Mouse (Mus musculus): ENCODE measurements around the gene Spsb4. TPM values are rescaled to one million over a fixed set of nuclear protein-coding genes. Genes with fewer than 3 reads are reported as not detected.
A peak's percentile ranks its signal among the peaks of the same experiment; 100 is the strongest.

The Spsb4 gene
- total and polyA plus RNA-seq, 2 experiments, result 1.5 to 3.5 TPM

DNA sequence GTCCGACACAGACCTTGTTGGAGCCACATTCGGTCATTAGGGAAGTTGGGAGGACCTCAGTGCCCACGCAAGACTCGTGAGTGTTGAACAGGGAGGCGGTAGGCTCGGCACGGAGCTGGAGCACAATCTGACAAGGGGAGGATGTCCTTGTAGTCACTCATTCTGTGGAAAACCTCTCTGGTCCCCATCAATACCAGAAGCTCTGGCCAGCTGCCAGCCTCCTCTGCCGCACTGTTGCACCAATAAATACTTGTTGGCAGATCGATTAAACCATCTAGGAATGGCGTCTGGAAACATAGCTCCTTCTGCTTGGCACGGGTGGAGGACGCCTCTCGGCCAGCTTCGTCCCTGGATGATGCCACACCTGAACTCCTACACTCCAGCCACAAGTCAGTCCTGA is 27.5 kb downstream of the Spsb4 start:
- no peaks in the 10 kb centered on the region for H3K4me1 ChIP-seq (ENCODE audit: control insufficient read depth, insufficient read depth, low read length)
- H3K27ac ChIP-seq (replicated peaks; ENCODE audit: insufficient read depth, low read depth, low read length), result no peak overlapping the region
- no peaks in the 10 kb centered on the region for H3K79me2 ChIP-seq (ENCODE audit: control insufficient read depth, insufficient read depth, low read length)
- WGBS, result 74% methylated on average over 14 of the region's 14 CpGs
- H3K27me3 ChIP-seq (ENCODE audit: control insufficient read depth, insufficient read depth, low read length), result no peaks in the 10 kb centered on the region
- H3K36me3 ChIP-seq (ENCODE audit: control insufficient read depth, insufficient read depth, low read length), result no peaks in the 10 kb centered on the region
- H3K4me3 ChIP-seq (ENCODE audit: insufficient read depth, low read depth, low read length), result no peak overlapping the region
- no peak for DNase-seq (ENCODE audit: extremely low read depth, low read depth, low spot score)
- TF ChIP-seq CTCF (IDR thresholded peaks at IDR 0.05; ENCODE audit: low read depth, low read length), result no peak
- no peak for TF ChIP-seq POLR2A (IDR thresholded peaks at IDR 0.05; ENCODE audit: extremely low read depth, insufficient read depth, low read length)
- H3K9ac ChIP-seq (ENCODE audit: low read depth, low read length), result no peak overlapping the region

DNA sequence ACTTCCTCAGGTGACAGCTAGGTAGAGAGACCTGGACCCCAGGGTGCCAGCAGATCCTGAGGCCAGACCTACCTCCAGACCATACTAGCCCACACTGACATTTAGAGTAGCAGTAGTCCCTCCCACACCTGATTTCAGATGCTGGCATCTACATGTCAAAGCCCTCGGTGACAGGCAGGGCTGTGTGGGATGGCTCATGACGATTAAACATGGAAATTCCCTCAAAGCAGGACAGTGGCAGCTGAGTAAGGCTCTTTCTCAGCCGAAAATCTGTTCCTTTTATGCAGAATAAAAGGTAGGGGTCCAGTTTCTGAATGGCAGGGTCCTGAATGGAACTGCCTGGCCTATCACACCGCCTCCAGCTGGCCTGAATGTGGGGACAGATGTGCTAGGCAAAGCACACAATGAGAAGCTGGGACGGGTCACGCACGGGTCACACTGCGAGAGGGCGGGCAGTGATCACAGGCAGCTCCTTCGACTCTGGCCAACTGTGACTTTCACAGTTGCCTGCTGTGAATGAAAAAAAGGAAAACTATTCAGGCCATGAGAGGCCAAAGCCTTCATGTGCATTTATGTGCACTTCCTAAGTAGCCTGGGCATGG is 29.2 kb downstream of the Spsb4 start:
- no peaks in the 10 kb centered on the region for H3K36me3 ChIP-seq (ENCODE audit: control insufficient read depth, insufficient read depth, low read length)
- DNase-seq (ENCODE audit: extremely low read depth, low read depth, low spot score), result no peak
- H3K9ac ChIP-seq (ENCODE audit: low read depth, low read length), result no peak overlapping the region
- H3K4me1 ChIP-seq (ENCODE audit: control insufficient read depth, insufficient read depth, low read length), result no peaks in the 10 kb centered on the region
- TF ChIP-seq POLR2A (IDR thresholded peaks at IDR 0.05; ENCODE audit: extremely low read depth, insufficient read depth, low read length) (no peak), CTCF (IDR thresholded peaks at IDR 0.05; ENCODE audit: low read depth, low read length) (0 out of 2 replicates have a peak, but pooled peaks have one; percentile 1)
- no peak overlapping the region for H3K27ac ChIP-seq (replicated peaks; ENCODE audit: insufficient read depth, low read depth, low read length)
- 60% methylated on average over 10 of the region's 10 CpGs for WGBS
- no peaks in the 10 kb centered on the region for H3K27me3 ChIP-seq (ENCODE audit: control insufficient read depth, insufficient read depth, low read length)
- H3K4me3 ChIP-seq (ENCODE audit: insufficient read depth, low read depth, low read length), result no peak overlapping the region
- H3K79me2 ChIP-seq (ENCODE audit: control insufficient read depth, insufficient read depth, low read length), result no peaks in the 10 kb centered on the region

DNA sequence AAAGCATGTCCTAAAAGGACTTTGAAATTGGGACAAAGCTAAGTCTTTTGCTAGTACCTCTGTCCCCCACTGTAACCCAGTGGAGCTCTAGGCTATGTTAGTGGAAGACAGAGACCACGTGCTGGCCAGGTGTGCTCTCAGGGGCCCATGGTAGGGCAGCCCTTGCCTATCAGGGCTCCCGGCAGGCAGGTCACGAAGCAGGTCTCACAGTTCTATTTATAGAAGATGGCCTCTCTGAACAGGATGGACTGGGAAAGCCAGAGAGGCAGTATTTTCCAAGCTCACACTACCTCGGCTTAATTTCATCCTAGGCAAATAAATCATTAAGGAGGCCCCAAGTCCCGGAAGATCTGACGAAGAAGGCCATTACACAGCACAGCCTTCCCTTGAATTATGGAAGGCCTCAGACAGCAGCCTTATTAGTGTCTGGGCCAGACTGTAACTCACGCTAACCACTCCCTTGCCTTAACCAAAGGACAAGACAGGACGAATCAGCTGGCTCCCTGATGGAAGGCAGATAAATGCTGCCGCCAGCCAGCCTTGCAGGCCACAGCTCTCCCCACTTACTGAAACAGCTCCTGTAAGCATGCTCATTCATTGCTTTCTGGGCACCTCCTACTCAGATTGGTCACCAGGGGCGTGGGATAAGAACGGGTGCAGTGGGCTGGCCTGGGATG is 31.7 kb downstream of the Spsb4 start:
- TF ChIP-seq CTCF (IDR thresholded peaks at IDR 0.05; ENCODE audit: low read depth, low read length) (no peak), POLR2A (IDR thresholded peaks at IDR 0.05; ENCODE audit: extremely low read depth, insufficient read depth, low read length) (no peak)
- H3K4me1 ChIP-seq (ENCODE audit: control insufficient read depth, insufficient read depth, low read length), result peaks cover 10% of the 10 kb centered on the region
- 80% methylated on average over 11 of the region's 11 CpGs for WGBS
- H3K27me3 ChIP-seq (ENCODE audit: control insufficient read depth, insufficient read depth, low read length), result no peaks in the 10 kb centered on the region
- no peak for DNase-seq (ENCODE audit: extremely low read depth, low read depth, low spot score)
- H3K79me2 ChIP-seq (ENCODE audit: control insufficient read depth, insufficient read depth, low read length), result no peaks in the 10 kb centered on the region
- no peaks in the 10 kb centered on the region for H3K36me3 ChIP-seq (ENCODE audit: control insufficient read depth, insufficient read depth, low read length)
- no peak overlapping the region for H3K4me3 ChIP-seq (ENCODE audit: insufficient read depth, low read depth, low read length)
- H3K9ac ChIP-seq (ENCODE audit: low read depth, low read length), result no peak overlapping the region
- no peak overlapping the region for H3K27ac ChIP-seq (replicated peaks; ENCODE audit: insufficient read depth, low read depth, low read length)

DNA sequence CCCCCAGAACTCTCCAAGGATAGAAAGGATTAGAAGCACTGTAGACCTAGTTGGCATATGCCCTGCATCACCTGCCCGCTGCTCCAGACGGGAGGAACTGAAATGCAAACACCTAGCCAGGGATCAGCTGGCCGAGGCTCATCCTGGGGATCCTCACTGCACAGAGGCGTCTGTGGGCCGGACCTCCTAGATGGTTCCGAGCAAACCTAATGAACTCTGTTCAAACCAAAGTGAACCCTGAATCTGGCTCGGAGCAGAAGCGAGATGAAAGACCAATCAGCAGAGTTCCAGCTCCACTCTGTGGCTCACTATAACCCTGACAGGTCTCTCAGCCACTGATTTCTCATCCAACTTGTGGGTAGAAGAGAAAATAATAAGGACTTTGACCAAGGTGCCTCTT is 34.6 kb downstream of the Spsb4 start:
- Histone ChIP-seq H3K4me3 (ENCODE audit: insufficient read depth, low read depth, low read length) (no peak overlapping the region), H3K9ac (ENCODE audit: low read depth, low read length) (no peak overlapping the region), H3K27me3 (ENCODE audit: control insufficient read depth, insufficient read depth, low read length) (no peaks in the 10 kb centered on the region), H3K4me1 (ENCODE audit: control insufficient read depth, insufficient read depth, low read length) (peaks cover 19% of the 10 kb centered on the region), H3K27ac (replicated peaks; ENCODE audit: insufficient read depth, low read depth, low read length) (no peak overlapping the region), H3K36me3 (ENCODE audit: control insufficient read depth, insufficient read depth, low read length) (no peaks in the 10 kb centered on the region), H3K79me2 (ENCODE audit: control insufficient read depth, insufficient read depth, low read length) (no peaks in the 10 kb centered on the region)
- peak; percentile 87 for DNase-seq (ENCODE audit: extremely low read depth, low read depth, low spot score)
- TF ChIP-seq CTCF (IDR thresholded peaks at IDR 0.05; ENCODE audit: low read depth, low read length), result 0 out of 2 replicates have a peak, but pooled peaks have one; percentile 20
- TF ChIP-seq POLR2A (IDR thresholded peaks at IDR 0.05; ENCODE audit: extremely low read depth, insufficient read depth, low read length), result no peak
- 52% methylated on average over 8 of the region's 8 CpGs for WGBS

DNA sequence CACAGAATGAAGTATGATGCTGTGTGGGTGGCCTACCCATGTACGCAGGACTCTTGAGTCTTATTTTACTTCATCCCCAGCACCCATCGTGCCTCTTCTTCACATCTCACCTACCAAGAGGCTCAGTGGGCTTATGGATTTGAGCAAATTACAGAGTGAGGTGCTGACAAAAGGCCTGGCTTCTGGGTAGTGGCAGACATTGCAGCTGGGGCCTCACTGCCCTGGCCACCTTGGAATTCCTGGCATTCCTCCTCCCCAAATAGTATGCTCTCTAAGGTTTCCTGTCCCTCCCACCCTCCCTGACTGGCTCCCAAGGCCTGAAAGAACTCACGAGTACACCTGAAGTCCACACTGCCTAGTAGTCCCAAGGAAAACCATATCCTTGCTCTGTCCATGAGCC is 35.7 kb downstream of the Spsb4 start:
- TF ChIP-seq POLR2A (IDR thresholded peaks at IDR 0.05; ENCODE audit: extremely low read depth, insufficient read depth, low read length) (no peak), CTCF (IDR thresholded peaks at IDR 0.05; ENCODE audit: low read depth, low read length) (no peak)
- Histone ChIP-seq H3K79me2 (ENCODE audit: control insufficient read depth, insufficient read depth, low read length) (no peaks in the 10 kb centered on the region), H3K27ac (replicated peaks; ENCODE audit: insufficient read depth, low read depth, low read length) (peak overlapping the region; percentile 25; the same call in 1 of the 2 replicates), H3K36me3 (ENCODE audit: control insufficient read depth, insufficient read depth, low read length) (no peaks in the 10 kb centered on the region), H3K4me1 (ENCODE audit: control insufficient read depth, insufficient read depth, low read length) (peaks cover 19% of the 10 kb centered on the region), H3K9ac (ENCODE audit: low read depth, low read length) (no peak overlapping the region), H3K27me3 (ENCODE audit: control insufficient read depth, insufficient read depth, low read length) (no peaks in the 10 kb centered on the region), H3K4me3 (ENCODE audit: insufficient read depth, low read depth, low read length) (no peak overlapping the region)
- no peak for DNase-seq (ENCODE audit: extremely low read depth, low read depth, low spot score)
- WGBS, result 85% methylated on average over 3 of the region's 3 CpGs

DNA sequence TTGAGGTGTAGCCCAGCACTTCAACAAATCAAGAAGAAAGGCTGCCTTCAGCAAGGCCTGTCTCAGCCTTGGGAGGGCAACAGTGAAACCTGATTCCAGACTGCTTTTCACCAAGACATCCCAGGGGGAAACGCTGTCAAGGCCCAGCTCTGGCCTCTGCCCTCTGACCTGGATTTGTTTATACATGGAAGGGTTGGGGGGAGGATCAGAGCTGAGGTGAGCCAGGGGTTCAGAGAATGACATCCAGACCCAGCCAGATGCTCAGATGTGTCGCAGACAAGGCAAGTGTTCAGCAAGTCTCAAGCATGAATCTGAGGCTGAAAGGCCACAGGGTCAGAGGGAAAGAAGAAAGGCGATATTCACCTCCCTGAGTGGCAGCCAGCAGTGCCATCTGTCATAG is 36.3 kb downstream of the Spsb4 start:
- Histone ChIP-seq H3K36me3 (ENCODE audit: control insufficient read depth, insufficient read depth, low read length) (no peaks in the 10 kb centered on the region), H3K4me1 (ENCODE audit: control insufficient read depth, insufficient read depth, low read length) (peaks cover 22% of the 10 kb centered on the region), H3K27me3 (ENCODE audit: control insufficient read depth, insufficient read depth, low read length) (no peaks in the 10 kb centered on the region), H3K27ac (replicated peaks; ENCODE audit: insufficient read depth, low read depth, low read length) (peak overlapping the region; percentile 75), H3K4me3 (ENCODE audit: insufficient read depth, low read depth, low read length) (no peak overlapping the region), H3K79me2 (ENCODE audit: control insufficient read depth, insufficient read depth, low read length) (no peaks in the 10 kb centered on the region), H3K9ac (ENCODE audit: low read depth, low read length) (no peak overlapping the region)
- TF ChIP-seq POLR2A (IDR thresholded peaks at IDR 0.05; ENCODE audit: extremely low read depth, insufficient read depth, low read length), result no peak
- no peak for TF ChIP-seq CTCF (IDR thresholded peaks at IDR 0.05; ENCODE audit: low read depth, low read length)
- WGBS, result 28% methylated on average over 3 of the region's 3 CpGs
- peak; percentile 84 for DNase-seq (ENCODE audit: extremely low read depth, low read depth, low spot score)
